Mouse (Mus musculus) forebrain, embryonic 12.5 days (tissue): ENCODE measurements around the gene Mrpl4. TPM values are rescaled to one million over a fixed set of nuclear protein-coding genes. Genes with fewer than 3 reads are reported as not detected.
"Not testable (repeated sequence)": the region's sequence is repeated elsewhere in the genome, so short reads cannot be mapped to it uniquely, and the experiment has no call there.

Experiments
- ATAC-seq: fragments of 200-750 bp; cut with Nextera tagmentation; 2 replicates; pipeline ENCODE4 v1.8.0; 2017; ENCODE audit warnings: moderate TSS enrichment; ENCODE audit not compliant: low FRiP score
- H3K27ac ChIP-seq: fragments of 300-500 bp; sonication (generic); 2 replicates; pipeline ENCODE4 v1.5.1; 2016; ENCODE audit warnings: mild to moderate bottlenecking
- H3K27me3 ChIP-seq: fragments of 300-500 bp; sonication (generic); 2 replicates; pipeline ENCODE4 v1.6.1; 2016; ENCODE audit warnings: mild to moderate bottlenecking
- H3K36me3 ChIP-seq: fragments of 300-500 bp; sonication (generic); replicated peaks from 2 replicates; pipeline ENCODE4 v1.6.1; 2016; ENCODE audit warnings: mild to moderate bottlenecking
- H3K4me1 ChIP-seq: fragments of 300-500 bp; sonication (generic); 2 replicates; pipeline ENCODE4 v1.6.1; 2016
- H3K4me2 ChIP-seq: fragments of 300-500 bp; sonication (generic); 2 replicates; pipeline ENCODE4 v1.6.1; 2016; ENCODE audit warnings: mild to moderate bottlenecking, moderate library complexity
- H3K4me3 ChIP-seq: fragments of 300-500 bp; sonication (generic); replicated peaks from 2 replicates; pipeline ENCODE4 v1.5.1; 2016; ENCODE audit warnings: mild to moderate bottlenecking
- H3K9ac ChIP-seq: fragments of 300-500 bp; sonication (generic); 2 replicates; pipeline ENCODE4 v1.6.1; 2016; ENCODE audit warnings: mild to moderate bottlenecking
- H3K9me3 ChIP-seq: fragments of 300-500 bp; sonication (generic); 2 replicates; pipeline ENCODE4 v1.6.1; 2016
- WGBS: fragments of 180-500 bp; shearing (Covaris S2); methylation state at CpG from one replicate; pipeline ENCODE4 v1.1.7; 2016; 5-methylcytosine and 5-hydroxymethylcytosine counted together
- microRNA counts: library from miRNA; unstranded; fragments of <30 nt; microRNA quantifications from one replicate; lab custom pipeline; 2017
- microRNA-seq: library from miRNA; unstranded; fragments of <30 nt; microRNA quantifications from one replicate; pipeline ENCODE4, GENCODE M21; 2017
- polyA plus RNA-seq: library from polyadenylated mRNA; unstranded; fragments of >200 nt; fragmentation: Nextera tagmentation; extraction: Ambion mirVana; gene quantifications from 2 replicates; pipeline ENCODE4 v1.2.1, GENCODE M21; 2016

The Mrpl4 gene
- polyA plus RNA-seq, 1 experiment from 2014 or later: 110 TPM

DNA sequence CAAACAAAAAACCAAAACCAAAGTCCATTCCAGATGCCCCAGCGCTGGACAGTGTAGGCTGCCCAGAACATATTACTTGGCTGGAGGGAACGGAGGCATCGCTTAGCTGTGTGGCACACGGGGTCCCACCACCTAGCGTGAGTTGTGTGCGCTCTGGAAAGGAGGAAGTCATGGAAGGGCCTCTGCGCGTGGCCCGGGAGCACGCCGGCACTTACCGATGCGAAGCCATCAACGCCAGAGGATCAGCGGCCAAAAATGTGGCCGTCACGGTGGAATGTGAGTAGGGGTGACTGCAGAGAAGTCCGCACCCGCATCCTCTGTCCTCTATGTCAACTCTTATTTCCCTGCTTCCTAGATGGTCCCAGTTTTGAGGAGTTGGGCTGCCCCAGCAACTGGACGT is 33.6 kb downstream of the Mrpl4 start:
- Histone ChIP-seq H3K4me3 (peak overlapping the region; percentile 2; the same call in 1 of the 2 replicates), H3K4me1 (peaks cover 41% of the 10 kb centered on the region)
- 7% methylated on average over 20 of the region's 20 CpGs for WGBS

DNA sequence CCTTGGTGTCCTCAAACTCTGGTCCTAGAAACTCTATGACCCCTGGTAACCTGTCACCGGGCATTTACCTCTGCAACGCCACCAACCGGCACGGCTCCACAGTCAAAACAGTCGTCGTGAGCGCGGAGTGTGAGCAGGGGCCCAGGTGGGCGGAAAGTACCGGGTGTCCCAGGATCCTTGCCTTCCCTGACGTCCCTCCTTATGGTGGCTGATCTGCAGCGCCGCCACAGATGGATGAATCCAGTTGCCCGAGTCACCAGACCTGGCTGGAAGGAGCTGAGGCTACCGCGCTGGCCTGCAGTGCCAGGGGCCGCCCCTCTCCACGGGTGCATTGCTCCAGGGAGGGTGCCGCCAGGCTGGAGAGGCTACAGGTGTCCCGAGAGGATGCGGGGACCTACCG is 34.1 kb downstream of the Mrpl4 start:
- no peak overlapping the region for H3K27ac ChIP-seq
- no peak for ATAC-seq
- no peak overlapping the region for H3K9ac ChIP-seq
- peaks cover 97% of the 10 kb centered on the region for H3K27me3 ChIP-seq
- H3K36me3 ChIP-seq: no peaks in the 10 kb centered on the region
- under 1% methylated on average over 22 of the region's 22 CpGs for WGBS
- no peaks in the 10 kb centered on the region; the same call in 1 of the 2 replicates for H3K9me3 ChIP-seq
- peak overlapping the region; percentile 37 for H3K4me3 ChIP-seq
- H3K4me2 ChIP-seq: peak overlapping the region; percentile 53
- peaks cover 36% of the 10 kb centered on the region for H3K4me1 ChIP-seq

More for the DNA sequence above, 33.6 kb downstream of the Mrpl4 start:
- Histone ChIP-seq H3K27me3 (peaks cover 99% of the 10 kb centered on the region), H3K36me3 (no peaks in the 10 kb centered on the region), H3K4me2 (no peak overlapping the region), H3K27ac (no peak overlapping the region), H3K9me3 (no peaks in the 10 kb centered on the region; the same call in 1 of the 2 replicates), H3K9ac (no peak overlapping the region)
- ATAC-seq: no peak

DNA sequence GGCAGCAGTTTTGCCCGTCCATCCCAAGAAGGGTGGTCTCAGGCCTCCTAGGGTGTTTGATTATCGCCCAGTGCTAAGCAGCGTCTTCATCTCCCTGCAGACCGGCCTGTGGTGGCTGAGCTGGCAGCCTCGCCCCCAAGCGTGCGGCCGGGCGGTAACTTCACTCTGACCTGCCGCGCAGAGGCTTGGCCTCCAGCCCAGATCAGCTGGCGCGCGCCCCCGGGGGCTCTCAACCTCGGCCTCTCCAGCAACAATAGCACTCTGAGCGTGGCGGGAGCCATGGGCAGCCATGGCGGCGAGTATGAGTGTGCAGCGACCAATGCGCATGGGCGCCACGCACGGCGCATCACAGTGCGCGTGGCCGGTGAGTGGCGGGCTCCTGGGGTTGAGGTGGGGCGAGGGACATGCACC is 34.9 kb downstream of the Mrpl4 start:
- ATAC-seq: peak; percentile 30; the same call in 1 of the 2 replicates
- Histone ChIP-seq H3K9ac (peak overlapping the region; percentile 25; the same call in 1 of the 2 replicates), H3K4me1 (peaks cover 29% of the 10 kb centered on the region), H3K27me3 (peaks cover 93% of the 10 kb centered on the region), H3K4me2 (peak overlapping the region; percentile 53), H3K9me3 (no peaks in the 10 kb centered on the region; the same call in 1 of the 2 replicates), H3K36me3 (no peaks in the 10 kb centered on the region), H3K4me3 (peak overlapping the region; percentile 37), H3K27ac (no peak overlapping the region)
- WGBS: 1% methylated on average over 31 of the region's 31 CpGs

DNA sequence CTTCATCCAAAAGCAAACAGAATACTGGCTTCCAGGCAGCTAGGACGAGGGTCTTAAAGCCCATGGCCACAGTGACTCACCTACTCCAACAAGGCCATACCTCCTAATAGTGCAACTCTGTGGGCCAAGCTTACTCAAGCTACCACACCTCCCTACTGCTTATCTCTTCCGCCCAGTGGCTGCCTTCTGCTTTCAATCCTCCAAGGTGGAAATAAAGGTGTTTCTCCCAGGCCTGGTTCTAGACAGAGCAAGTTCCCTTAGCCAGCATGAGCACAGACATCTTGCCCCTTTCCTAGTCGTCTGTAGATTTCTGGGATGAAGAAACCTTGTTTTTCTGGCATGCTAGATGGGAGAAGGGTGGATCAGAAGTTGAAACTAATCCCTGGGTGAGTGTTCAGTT is 37.2 kb downstream of the Mrpl4 start:
- no peak for ATAC-seq
- Histone ChIP-seq H3K4me3 (no peak overlapping the region), H3K9me3 (no peaks in the 10 kb centered on the region; the same call in 1 of the 2 replicates), H3K27me3 (peaks cover 70% of the 10 kb centered on the region), H3K36me3 (no peaks in the 10 kb centered on the region), H3K27ac (no peak overlapping the region), H3K4me2 (no peak overlapping the region), H3K4me1 (peaks cover 16% of the 10 kb centered on the region), H3K9ac (no peak overlapping the region)
- WGBS: 79% methylated on average over 3 of the region's 3 CpGs

DNA sequence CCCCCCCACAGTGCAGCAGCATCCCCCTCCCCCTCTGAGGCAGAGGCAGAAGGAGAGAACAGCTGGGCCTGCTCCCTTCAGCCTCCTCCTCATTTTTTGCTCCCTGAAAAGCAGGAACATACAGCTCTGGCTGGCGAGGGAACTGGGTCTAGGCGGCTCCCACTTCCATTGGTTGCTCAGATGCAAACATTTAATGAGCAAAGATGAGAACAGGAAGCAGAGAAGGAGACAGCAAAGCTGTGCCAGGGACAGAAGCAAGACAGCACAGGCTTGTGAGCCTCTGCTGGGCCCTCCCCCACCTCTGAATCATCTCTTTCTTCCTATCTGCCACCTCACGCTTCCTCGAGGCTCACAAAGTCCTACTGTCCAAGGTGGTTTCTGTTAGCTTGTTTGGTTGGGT is 38.8 kb downstream of the Mrpl4 start:
- H3K4me3 ChIP-seq: no peak overlapping the region

DNA sequence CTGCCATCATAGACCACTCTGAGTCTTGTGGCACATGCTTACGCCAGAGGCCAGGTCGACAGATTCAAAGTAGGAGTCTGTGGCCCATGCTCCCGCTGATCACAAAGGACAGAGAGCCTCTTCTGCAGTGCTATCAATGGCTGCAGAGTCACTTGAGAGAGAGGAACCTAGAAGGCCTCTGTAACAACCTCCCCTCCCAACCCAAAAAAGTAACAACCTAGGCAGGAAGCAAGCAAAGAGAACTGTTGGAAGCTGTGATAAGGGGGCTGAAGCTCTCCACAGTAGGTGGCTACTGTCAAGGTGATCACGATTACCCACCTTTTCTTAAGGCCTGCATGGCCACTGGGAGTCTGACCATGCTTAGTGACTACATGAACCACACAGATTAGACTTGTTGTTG is 41.0 kb downstream of the Mrpl4 start:
- 90% methylated on average over 4 of the region's 4 CpGs for WGBS

More for the DNA sequence above, 38.8 kb downstream of the Mrpl4 start:
- peaks cover 57% of the 10 kb centered on the region for H3K27me3 ChIP-seq
- no peaks in the 10 kb centered on the region; the same call in 1 of the 2 replicates for H3K9me3 ChIP-seq
- ATAC-seq: no peak
- peaks cover 14% of the 10 kb centered on the region for H3K4me1 ChIP-seq
- WGBS: 47% methylated on average over 4 of the region's 4 CpGs
- H3K9ac ChIP-seq: no peak overlapping the region
- H3K4me2 ChIP-seq: no peak overlapping the region
- H3K36me3 ChIP-seq: no peaks in the 10 kb centered on the region
- H3K27ac ChIP-seq: no peak overlapping the region

DNA sequence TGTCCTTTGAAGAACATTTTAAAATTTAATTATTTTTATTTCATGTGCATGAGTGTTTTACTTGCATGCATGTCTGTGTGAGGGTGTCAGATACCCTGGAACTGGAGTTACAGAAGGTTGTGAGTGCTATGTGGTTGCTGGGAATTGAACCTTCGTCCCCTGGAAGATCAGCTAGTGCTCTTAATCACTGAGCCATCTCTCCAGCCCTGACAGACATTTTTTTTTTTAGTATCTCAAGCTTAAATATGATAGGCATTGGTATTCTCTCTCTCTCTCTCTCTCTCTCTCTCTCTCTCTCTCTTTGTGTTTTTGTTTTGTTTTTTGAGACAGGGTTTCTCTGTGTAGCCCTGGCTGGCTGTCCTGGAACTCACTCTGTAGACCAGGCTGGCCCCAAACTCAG is 42.2 kb downstream of the Mrpl4 start:
- H3K9me3 ChIP-seq, H3K4me2 ChIP-seq, H3K9ac ChIP-seq, H3K27ac ChIP-seq, H3K4me3 ChIP-seq, H3K4me1 ChIP-seq, ATAC-seq, H3K36me3 ChIP-seq: not testable (repeated sequence)
- WGBS: 56% methylated on average over 1 of the region's 1 CpGs
- peaks cover 30% of the 10 kb centered on the region for H3K27me3 ChIP-seq

More for the DNA sequence above, 41.0 kb downstream of the Mrpl4 start:
- H3K27ac ChIP-seq: no peak overlapping the region
- no peak overlapping the region for H3K4me2 ChIP-seq
- no peaks in the 10 kb centered on the region for H3K36me3 ChIP-seq
- no peak for ATAC-seq
- H3K9me3 ChIP-seq: no peaks in the 10 kb centered on the region; the same call in 1 of the 2 replicates
- H3K27me3 ChIP-seq: peaks cover 42% of the 10 kb centered on the region
- H3K9ac ChIP-seq: no peak overlapping the region
- H3K4me1 ChIP-seq: no peaks in the 10 kb centered on the region
- H3K4me3 ChIP-seq: no peak overlapping the region

DNA sequence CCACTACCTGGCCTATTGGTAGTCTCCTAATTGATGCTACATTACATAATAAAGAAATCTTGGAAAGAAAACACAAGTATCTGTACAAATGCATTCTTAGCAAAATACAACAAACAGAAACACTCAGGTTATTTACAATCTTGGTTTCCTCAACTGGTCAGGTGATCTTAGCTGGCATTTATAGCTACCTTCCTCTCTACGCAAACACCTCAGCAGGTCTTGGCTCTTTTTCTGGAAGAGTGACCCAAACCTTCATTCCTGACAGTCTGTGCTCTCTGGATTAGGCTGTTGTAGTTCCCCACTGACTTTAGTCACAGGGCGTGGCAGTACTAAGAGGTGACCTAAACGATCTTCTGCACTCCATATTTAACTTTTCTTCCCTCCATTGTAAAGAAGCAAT is 42.7 kb downstream of the Mrpl4 start:
- no peaks in the 10 kb centered on the region for H3K36me3 ChIP-seq
- H3K4me1 ChIP-seq: no peaks in the 10 kb centered on the region
- 89% methylated on average over 3 of the region's 3 CpGs for WGBS
- H3K27ac ChIP-seq: no peak overlapping the region
- no peak for ATAC-seq
- no peaks in the 10 kb centered on the region for H3K9me3 ChIP-seq
- no peak overlapping the region for H3K4me3 ChIP-seq
- no peak overlapping the region for H3K9ac ChIP-seq
- H3K4me2 ChIP-seq: no peak overlapping the region
- H3K27me3 ChIP-seq: peaks cover 25% of the 10 kb centered on the region

DNA sequence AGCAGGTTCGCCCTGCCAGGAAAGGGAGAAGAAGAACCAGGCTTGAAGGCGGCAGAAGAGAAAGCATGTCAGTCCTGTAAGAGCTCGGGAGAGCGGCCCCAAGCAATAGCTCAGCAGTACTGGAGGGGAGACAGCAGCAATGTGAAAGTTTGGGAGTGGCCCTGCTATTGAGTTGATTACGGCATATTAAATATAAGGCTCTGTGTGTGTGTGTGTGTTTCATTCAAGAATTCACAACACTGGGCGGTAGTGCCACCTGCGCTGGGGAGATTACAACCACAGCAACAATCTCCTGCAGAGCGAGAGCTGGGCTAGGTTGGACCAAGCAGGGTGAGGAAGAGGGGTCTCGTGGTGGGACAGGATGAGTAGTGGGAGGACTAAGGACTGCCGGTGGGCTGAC is 49.0 kb downstream of the Mrpl4 start:
- Histone ChIP-seq H3K4me3 (no peak overlapping the region), H3K27me3 (peaks cover 15% of the 10 kb centered on the region), H3K9ac (no peak overlapping the region), H3K36me3 (no peaks in the 10 kb centered on the region), H3K9me3 (no peaks in the 10 kb centered on the region), H3K4me2 (no peak overlapping the region), H3K4me1 (no peaks in the 10 kb centered on the region), H3K27ac (no peak overlapping the region)
- 67% methylated on average over 10 of the region's 10 CpGs for WGBS
- no peak for ATAC-seq

MicroRNAs encoded within 50 kb of the gene (microRNA counts, 519-probe panel; counts per million panel counts)
- 4,565 counts per million, percentile 59 among the panel's probes with 10 or more counts for microRNA mmu-miR-1900 (lab: Ali Mortazavi, UCI)

Small RNA genes within 50 kb of the gene (microRNA-seq; reads per million reads assigned to microRNA genes)
- not detected for gene Mir1900

Other genes starting within 250 kb of the Mrpl4 start
- 0.29 and 0.55 TPM in 2 replicates for gene Col5a3, start 187.7 kb upstream of the Mrpl4 start, polyA plus RNA-seq
- not detected in 2 replicates for gene Rdh8, start 184.2 kb upstream of the Mrpl4 start, polyA plus RNA-seq
- gene A230050P20Rik, start 134.1 kb upstream of the Mrpl4 start, polyA plus RNA-seq: 1.4 and 1.5 TPM in 2 replicates
- 6.0 and 6.2 TPM in 2 replicates for gene Angptl6, start 123.0 kb upstream of the Mrpl4 start, polyA plus RNA-seq
- gene Ppan, start 114.6 kb upstream of the Mrpl4 start, polyA plus RNA-seq: 63.2 and 66.9 TPM in 2 replicates
- 313 and 319 TPM in 2 replicates for gene Eif3g, start 104.1 kb upstream of the Mrpl4 start, polyA plus RNA-seq
- 134 and 153 TPM in 2 replicates for gene Dnmt1, start 42.9 kb upstream of the Mrpl4 start, polyA plus RNA-seq
- gene S1pr2, start 26.0 kb upstream of the Mrpl4 start, polyA plus RNA-seq: 13.1 and 16.5 TPM in 2 replicates
- gene Icam1, start 13.2 kb downstream of the Mrpl4 start, polyA plus RNA-seq: 3.7 and 3.8 TPM in 2 replicates
- 1.5 and 1.9 TPM in 2 replicates for gene Icam4, start 26.6 kb downstream of the Mrpl4 start, polyA plus RNA-seq
- 0.13 TPM in 2 replicates for gene Icam5, start 29.3 kb downstream of the Mrpl4 start, polyA plus RNA-seq
- gene Zglp1, start 64.4 kb downstream of the Mrpl4 start, polyA plus RNA-seq: 0.79 and 2.7 TPM in 2 replicates
- gene Gm49373, start 70.4 kb downstream of the Mrpl4 start, polyA plus RNA-seq: 0.51 and 2.2 TPM in 2 replicates
- gene Fdx1l, start 70.9 kb downstream of the Mrpl4 start, polyA plus RNA-seq: 37.6 and 42.6 TPM in 2 replicates
- 2.0 and 2.8 TPM in 2 replicates for gene Gm38431, start 89.3 kb downstream of the Mrpl4 start, polyA plus RNA-seq
- gene Raver1, start 89.3 kb downstream of the Mrpl4 start, polyA plus RNA-seq: 74.2 and 82.7 TPM in 2 replicates
- gene Tyk2, start 128.5 kb downstream of the Mrpl4 start, polyA plus RNA-seq: 12.8 TPM in 2 replicates
- gene Cdc37, start 147.2 kb downstream of the Mrpl4 start, polyA plus RNA-seq: 260 and 272 TPM in 2 replicates
- 12.8 and 14.5 TPM in 2 replicates for gene Pde4a, start 163.0 kb downstream of the Mrpl4 start, polyA plus RNA-seq
- 47.5 and 49.6 TPM in 2 replicates for gene Keap1, start 236.6 kb downstream of the Mrpl4 start, polyA plus RNA-seq
- 0.33 and 0.38 TPM in 2 replicates for gene S1pr5, start 245.7 kb downstream of the Mrpl4 start, polyA plus RNA-seq